Mouse (Mus musculus): ENCODE measurements around the gene Spindoc. TPM values are rescaled to one million over a fixed set of nuclear protein-coding genes. Genes with fewer than 3 reads are reported as not detected.
"Not testable (repeated sequence)": the region's sequence is repeated elsewhere in the genome, so short reads cannot be mapped to it uniquely, and the experiment has no call there.

Gene Spindoc
- polyA plus RNA-seq, 1 experiment from 2014 or later: 29.1 TPM

DNA sequence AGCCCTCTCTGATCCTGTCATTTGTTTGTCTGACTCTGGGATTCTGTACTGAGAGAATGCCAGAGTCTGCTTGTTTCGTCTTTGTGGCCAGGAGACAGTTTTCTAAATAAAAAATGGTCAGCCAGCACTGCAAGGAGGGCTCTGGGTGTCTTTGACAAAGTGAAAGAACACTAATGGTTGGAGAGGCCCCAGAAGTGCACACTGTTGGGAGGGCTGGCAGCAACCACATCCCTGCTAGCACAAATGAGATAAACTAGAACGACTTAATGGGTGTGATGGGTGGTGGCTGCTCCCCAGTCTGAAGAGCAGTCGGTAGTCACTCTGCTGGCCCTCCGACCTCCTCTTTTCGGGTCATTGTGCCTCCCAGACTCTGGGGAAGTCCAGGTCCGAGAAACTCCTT, 36.3 kb upstream of the Spindoc start:
- H3K4me2 ChIP-seq: peak overlapping the region; percentile 88
- peak overlapping the region; percentile 88 for H3K4me3 ChIP-seq
- no peaks in the 10 kb centered on the region for H3K9me3 ChIP-seq
- H3K36me3 ChIP-seq: peaks cover 34% of the 10 kb centered on the region
- ATAC-seq (ENCODE audit: low read depth): no peak
- no peaks in the 10 kb centered on the region for H3K27me3 ChIP-seq
- peak overlapping the region; percentile 100 for H3K9ac ChIP-seq
- H3K4me1 ChIP-seq (replicated peaks): peaks cover 69% of the 10 kb centered on the region
- 28% methylated on average over 6 of the region's 6 CpGs for WGBS
- peak overlapping the region; percentile 99 for H3K27ac ChIP-seq (replicated peaks)

DNA sequence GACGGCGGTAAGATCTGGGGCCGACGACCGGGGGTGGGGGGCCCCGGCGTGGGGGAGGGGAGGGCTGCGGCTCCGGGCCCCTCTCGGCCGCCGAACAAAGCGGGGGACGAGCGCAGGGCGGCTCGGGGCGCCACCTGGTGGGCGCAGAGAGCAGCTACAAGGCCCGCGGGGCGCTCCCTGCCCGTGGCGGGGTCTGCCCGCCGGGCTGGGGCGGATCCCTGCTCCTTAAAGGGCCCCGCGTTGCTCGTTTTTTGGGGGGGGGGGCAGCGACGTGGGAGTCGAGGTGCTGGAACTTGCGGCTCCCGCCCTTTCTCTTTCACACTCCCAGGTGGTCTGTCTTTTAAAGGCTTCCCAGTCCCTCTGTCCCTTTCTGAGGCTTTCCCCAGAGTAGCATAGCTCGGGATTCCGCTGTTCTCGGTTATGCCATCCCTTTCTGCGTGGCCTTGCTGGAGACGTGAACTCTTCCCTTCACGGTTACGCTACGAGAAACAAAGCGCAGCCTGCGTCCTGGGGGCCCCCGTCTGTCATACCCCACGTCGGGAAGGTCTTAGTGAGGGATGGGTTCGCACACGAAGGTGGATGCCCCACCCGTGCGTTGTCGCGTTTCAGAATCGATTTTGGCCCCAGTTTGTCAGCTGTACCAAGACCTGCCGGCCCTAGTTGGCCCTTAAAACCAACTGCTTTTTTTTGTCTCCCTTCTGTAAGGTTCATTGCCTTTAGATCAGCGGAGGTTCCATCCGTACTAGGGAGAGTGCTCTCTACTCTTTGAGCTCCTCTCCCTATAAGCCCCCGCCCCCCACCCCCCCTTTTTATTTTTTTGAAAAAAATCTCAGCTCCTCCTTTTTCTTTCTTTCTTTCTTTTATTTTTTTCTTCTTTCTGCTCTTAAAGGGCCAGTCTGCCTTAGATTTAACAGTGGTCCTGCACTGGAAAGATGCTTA, 35.4 kb upstream of the Spindoc start:
- Histone ChIP-seq H3K27ac (replicated peaks) (peak overlapping the region; percentile 99), H3K4me1 (replicated peaks) (peaks cover 60% of the 10 kb centered on the region), H3K4me3 (peak overlapping the region; percentile 88), H3K27me3 (no peaks in the 10 kb centered on the region), H3K4me2 (peak overlapping the region; percentile 88), H3K9ac (peak overlapping the region; percentile 100), H3K9me3 (no peaks in the 10 kb centered on the region), H3K36me3 (peaks cover 25% of the 10 kb centered on the region)
- peak; percentile 75 for ATAC-seq (ENCODE audit: low read depth)
- under 1% methylated on average over 53 of the region's 59 CpGs for WGBS

DNA sequence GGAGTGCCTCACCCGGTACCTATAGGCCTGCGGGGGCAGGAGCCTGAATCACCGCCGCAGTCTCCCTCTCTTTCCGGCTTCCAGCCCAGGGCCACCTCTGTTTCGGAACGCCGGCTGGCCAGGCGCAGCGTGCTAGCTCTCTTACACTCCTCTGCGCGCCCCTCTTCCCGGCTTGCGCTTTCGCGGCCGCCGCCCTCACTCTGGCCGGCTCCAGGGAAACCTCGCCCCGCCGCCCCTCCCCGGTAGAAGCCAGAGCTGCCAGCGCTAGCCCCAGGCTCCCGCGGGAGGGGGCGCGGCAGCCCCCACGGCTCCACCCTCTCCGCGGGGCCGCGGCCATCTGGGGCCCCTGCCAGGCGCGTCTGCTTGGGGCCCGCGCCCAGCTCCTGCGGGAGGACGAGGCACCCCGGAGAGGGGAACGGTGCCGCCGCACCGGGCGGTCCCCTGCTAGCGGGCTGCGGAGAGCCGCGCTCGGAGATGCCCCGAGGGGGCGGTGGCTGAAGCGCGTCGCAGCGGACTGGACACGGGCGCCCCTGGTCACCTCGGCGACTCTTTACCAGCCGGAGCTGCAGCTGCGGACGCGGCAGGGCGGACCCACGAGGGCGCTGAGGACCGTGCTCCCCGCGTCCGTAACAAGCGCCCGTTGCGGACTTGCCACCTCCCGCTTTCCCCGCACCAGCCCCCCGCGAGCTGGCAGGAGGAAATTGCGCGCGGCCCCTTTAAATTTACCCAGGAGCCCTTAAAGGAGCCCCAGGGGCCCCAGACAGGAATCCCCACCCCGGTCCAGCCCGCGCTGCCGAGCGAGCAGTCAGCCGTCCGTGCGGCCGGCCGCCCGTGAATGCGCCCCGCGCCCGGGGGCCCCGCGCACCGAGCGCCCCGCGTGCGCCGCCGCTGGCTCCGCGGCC, 34.3 kb upstream of the Spindoc start, which contains the start of gene 2700081O15Rik:
Gene 2700081O15Rik (plus strand): TSS at position 792 of the 902 bp plus-strand sequence.
- Histone ChIP-seq H3K9me3 (no peaks in the 10 kb centered on the region), H3K4me3 (peak within 1 kb of the TSS; percentile 88), H3K36me3 (peaks cover 14% of the 10 kb centered on the region; the same call in 1 of the 2 replicates), H3K9ac (peak within 1 kb of the TSS; percentile 100), H3K27ac (replicated peaks) (peak within 1 kb of the TSS; percentile 99), H3K27me3 (no peaks in the 10 kb centered on the region), H3K4me1 (replicated peaks) (peaks cover 49% of the 10 kb centered on the region), H3K4me2 (peak within 1 kb of the TSS; percentile 88)
- ATAC-seq (ENCODE audit: low read depth): peak; percentile 57
- under 1% methylated on average over 100 of the region's 107 CpGs for WGBS

DNA sequence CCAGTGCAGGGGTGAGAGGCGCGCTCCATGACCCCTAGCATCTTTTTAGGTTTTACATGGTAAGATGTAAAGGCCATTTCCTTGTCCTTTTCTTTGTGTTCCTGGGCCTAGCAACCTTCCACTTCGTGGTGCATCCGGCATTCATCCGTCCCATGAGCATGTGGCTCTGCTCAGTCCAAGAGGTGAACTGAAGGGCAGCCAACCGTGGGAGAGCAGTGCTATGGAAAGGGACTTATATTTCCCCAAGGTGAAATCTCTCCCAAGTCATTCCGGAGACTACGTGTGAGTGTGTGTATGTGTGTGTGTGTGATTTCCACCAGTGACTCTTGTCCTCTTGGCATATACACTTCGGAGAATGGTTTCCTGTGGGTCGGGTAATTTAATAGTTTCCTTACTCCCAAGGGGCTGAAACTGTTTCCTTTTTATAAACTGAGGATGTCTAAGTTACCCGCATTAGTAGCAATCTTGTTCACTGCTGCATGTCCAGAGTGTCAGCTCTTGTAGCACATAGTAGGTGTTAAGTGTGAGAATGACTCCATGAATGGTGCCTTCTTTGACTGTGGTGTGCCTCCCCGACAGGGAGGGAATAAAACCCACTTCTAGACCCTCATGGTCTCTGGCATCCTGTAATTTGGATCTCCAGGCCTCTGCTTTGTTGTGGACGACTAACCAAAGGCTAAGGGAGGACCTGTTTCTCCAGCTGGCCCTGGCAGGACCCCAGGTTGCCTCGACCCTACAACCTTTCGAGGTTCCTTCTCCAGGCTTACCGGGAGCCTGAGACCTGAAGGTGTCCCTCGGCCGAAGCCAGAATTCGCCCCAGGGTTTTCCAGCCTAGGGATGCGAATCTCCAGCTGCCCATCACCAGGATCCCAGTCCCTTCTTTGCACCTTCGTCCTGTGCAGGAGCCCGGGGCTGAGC, 33.4 kb upstream of the Spindoc start:
- 0 out of 2 replicates have a peak, but pooled peaks cover 5% of the 10 kb centered on the region for H3K36me3 ChIP-seq
- H3K27me3 ChIP-seq: no peaks in the 10 kb centered on the region
- no peaks in the 10 kb centered on the region for H3K9me3 ChIP-seq
- peaks cover 40% of the 10 kb centered on the region for H3K4me1 ChIP-seq (replicated peaks)
- peak overlapping the region; percentile 88 for H3K4me3 ChIP-seq
- H3K4me2 ChIP-seq: peak overlapping the region; percentile 88
- H3K27ac ChIP-seq (replicated peaks): peak overlapping the region; percentile 99
- 23% methylated on average over 22 of the region's 22 CpGs for WGBS
- ATAC-seq (ENCODE audit: low read depth): no peak
- H3K9ac ChIP-seq: peak overlapping the region; percentile 100

DNA sequence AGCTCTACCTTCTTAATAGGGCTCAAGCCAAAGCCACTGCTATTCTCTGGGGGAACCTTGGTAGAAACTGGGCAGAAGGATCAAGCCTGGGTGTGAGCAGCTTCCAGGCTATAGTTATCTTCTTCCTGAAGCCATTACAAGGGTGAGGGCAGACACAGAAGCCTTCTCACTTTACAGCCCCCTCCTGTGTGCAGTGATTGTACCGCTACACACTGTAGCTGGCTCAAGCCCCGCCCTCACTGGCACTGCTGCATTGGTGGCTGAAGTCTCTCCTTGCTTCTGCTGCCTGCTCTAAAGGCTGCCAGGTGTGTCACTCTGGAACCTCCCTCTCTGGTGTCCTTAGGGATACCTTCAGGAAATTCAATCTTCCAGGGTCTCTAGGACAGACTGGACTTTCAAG, 29.6 kb upstream of the Spindoc start:
- Histone ChIP-seq H3K4me2 (no peak overlapping the region), H3K36me3 (no peaks in the 10 kb centered on the region), H3K4me1 (replicated peaks) (peaks cover 14% of the 10 kb centered on the region), H3K4me3 (no peak overlapping the region), H3K9ac (no peak overlapping the region), H3K9me3 (peaks cover 4% of the 10 kb centered on the region; the same call in 1 of the 2 replicates), H3K27ac (replicated peaks) (no peak overlapping the region), H3K27me3 (no peaks in the 10 kb centered on the region)
- ATAC-seq (ENCODE audit: low read depth): no peak
- 55% methylated on average over 2 of the region's 2 CpGs for WGBS

DNA sequence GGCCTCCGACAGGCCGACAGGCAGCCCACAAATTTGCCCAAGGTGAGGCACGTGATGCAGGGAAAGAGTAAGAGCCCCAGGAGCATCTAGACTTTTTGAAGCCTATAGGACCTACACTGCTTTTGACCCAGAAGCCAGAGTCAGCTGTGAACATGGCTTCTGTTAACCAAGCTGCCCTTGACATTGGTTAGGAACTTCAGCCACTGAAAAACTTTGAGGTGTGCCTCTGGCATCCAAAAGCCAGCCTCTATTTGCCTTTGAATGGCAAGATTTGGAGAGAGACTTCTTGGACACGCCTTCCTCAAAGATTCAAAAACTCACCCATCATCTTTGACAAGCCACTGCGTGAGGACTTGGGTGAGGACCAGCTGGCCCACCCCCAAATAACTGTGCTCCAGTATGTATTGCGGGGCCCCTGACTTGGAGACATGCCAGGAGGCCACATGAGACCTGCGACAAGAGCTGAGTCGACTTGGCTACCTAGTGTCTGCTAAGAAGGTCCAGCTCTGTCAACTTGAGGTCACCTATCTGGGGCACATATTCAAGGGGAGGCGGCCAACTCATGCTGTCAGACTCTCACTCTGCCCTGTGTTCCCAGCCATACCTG, 21.9 kb upstream of the Spindoc start:
- no peak overlapping the region for H3K27ac ChIP-seq (replicated peaks)
- H3K27me3 ChIP-seq: 0 out of 2 replicates have a peak, but pooled peaks cover 4% of the 10 kb centered on the region
- peaks cover 4% of the 10 kb centered on the region; the same call in 1 of the 2 replicates for H3K9me3 ChIP-seq
- no peaks in the 10 kb centered on the region for H3K4me1 ChIP-seq (replicated peaks)
- ATAC-seq (ENCODE audit: low read depth): no peak
- 80% methylated on average over 9 of the region's 9 CpGs for whole genome bisulfite sequencing
- H3K9ac ChIP-seq: no peak overlapping the region
- no peak overlapping the region for H3K4me3 ChIP-seq
- no peaks in the 10 kb centered on the region for H3K36me3 ChIP-seq
- no peak overlapping the region for H3K4me2 ChIP-seq

DNA sequence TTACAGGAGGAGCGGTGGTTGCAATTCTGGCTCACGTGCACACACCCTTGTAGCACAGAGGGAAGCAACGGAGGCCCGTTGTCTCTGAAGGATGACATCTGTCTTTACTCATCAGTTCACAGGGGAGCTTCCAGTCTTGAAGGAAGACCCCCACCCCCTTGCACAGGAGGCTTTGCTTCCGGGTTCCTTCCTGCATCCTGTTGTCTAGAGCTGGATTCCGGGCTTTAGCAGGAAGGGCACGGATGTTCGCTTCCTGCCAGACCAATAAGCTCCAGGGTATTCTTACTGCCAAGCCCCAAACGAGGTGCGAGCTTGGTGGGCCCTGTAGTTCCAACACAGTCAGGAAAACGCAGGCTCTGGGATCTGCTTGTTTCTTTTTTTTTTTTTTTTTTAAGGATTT, 17.8 kb upstream of the Spindoc start:
- no peak overlapping the region for H3K4me2 ChIP-seq
- WGBS: 80% methylated on average over 11 of the region's 11 CpGs
- no peak for ATAC-seq (ENCODE audit: low read depth)

DNA sequence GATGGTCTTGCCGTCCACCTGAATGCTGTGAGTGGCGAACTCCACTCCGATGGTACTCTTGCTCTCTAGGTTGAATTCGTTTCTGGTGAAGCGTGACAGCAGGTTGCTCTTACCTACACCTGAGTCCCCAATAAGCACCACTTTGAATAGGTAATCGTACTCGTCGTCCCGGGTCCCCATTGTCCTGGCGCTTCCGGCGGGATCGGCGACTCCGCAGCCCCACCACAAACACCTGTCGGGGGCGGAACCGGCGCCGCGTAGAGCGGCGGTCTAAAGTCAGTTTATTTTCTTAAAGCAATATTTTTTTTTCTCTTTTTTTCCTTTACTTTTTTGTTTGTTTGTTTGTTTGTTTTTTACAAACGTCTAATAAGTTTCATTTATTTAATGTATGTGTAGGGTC, 16.1 kb upstream of the Spindoc start:
- 33% methylated on average over 24 of the region's 24 CpGs for WGBS

More for the DNA sequence above, 17.8 kb upstream of the Spindoc start:
- no peak overlapping the region for H3K27ac ChIP-seq (replicated peaks)
- peaks cover 4% of the 10 kb centered on the region for H3K4me1 ChIP-seq (replicated peaks)
- no peaks in the 10 kb centered on the region for H3K36me3 ChIP-seq
- H3K27me3 ChIP-seq: peaks cover 12% of the 10 kb centered on the region
- H3K9ac ChIP-seq: no peak overlapping the region
- no peaks in the 10 kb centered on the region for H3K9me3 ChIP-seq
- no peak overlapping the region for H3K4me3 ChIP-seq

DNA sequence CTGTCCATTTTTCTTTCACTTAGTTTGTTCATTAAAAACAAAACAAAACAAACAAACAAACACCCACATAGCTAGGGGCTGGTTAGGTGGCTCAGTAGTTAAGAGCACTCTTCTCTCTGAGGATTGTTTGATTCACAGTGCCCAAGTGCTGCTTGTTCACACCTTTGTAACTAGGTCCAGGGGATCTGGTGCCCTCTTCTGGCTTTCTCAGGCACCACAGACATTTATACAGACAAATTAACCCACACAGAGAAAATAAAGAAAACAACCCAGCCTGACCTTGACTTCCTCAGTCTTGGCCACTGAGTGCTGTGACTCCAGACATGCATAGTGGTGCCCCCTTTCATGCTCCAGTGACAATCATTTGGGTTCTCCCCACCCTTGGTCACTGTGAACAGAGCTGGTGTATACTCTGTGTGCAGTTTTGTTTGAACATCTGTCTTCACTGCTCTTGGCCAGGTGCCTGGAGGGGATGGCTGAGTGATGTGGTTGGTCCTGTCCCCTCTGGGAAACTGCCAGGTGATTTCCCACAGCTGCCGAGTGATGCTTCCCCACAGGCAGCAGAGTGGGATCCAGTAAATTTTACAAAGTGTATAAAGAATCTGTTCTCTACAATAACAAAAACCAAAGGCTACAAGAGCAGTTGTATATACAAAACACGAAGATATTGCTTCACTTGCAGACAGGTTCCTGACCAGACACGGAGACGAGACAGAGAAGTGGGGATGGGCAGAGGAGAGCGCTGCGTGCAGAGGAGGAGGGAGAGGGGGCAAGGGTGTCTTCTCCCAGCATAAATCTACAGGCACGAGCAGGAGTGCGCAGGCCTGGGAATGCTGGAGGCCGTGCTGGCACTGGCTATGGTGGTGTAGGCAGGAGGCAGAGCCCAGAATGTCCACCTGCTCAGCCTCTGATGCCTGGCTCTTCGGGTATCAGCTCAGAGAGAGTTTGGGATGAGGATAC, 14.4 kb upstream of the Spindoc start:
- H3K27me3 ChIP-seq: peaks cover 12% of the 10 kb centered on the region
- H3K9ac ChIP-seq; H3K4me2 ChIP-seq; H3K4me3 ChIP-seq; H3K27ac ChIP-seq (replicated peaks); H3K4me1 ChIP-seq (replicated peaks); H3K9me3 ChIP-seq; H3K36me3 ChIP-seq: not testable (repeated sequence)
- peak; percentile 46 for ATAC-seq (ENCODE audit: low read depth)
- WGBS: 54% methylated on average over 8 of the region's 10 CpGs

More for the DNA sequence above, 16.1 kb upstream of the Spindoc start:
- not testable (repeated sequence) for H3K4me2 ChIP-seq; ATAC-seq (ENCODE audit: low read depth); H3K36me3 ChIP-seq; H3K4me1 ChIP-seq (replicated peaks); H3K9me3 ChIP-seq; H3K9ac ChIP-seq; H3K27ac ChIP-seq (replicated peaks); H3K4me3 ChIP-seq
- peaks cover 12% of the 10 kb centered on the region for H3K27me3 ChIP-seq

DNA sequence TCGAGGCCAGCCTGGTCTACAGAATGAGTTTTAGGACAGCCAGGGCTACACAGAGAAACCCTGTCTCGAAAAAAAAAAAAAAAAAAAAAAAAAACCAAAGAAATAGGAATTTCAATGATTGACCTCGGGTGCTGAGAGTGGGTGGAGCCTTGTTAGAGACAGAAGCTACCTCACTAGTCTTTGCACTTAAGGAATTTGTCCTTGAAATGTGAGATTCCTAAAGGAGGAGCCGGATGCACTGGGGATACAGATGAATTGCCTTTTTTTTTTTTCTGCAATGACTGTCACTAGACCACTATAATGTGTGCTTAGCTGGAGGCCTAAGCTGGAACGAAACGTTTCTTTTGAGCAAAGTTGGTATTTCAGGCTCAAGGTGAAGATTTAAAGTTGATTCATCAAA, 5.7 kb upstream of the Spindoc start:
- WGBS: 88% methylated on average over 6 of the region's 6 CpGs
- ATAC-seq (ENCODE audit: low read depth): no peak
- H3K4me3 ChIP-seq: no peak overlapping the region
- no peaks in the 10 kb centered on the region for H3K27me3 ChIP-seq
- no peaks in the 10 kb centered on the region for H3K36me3 ChIP-seq
- H3K4me1 ChIP-seq (replicated peaks): peaks cover 14% of the 10 kb centered on the region
- H3K9me3 ChIP-seq: no peaks in the 10 kb centered on the region
- H3K9ac ChIP-seq: no peak overlapping the region
- no peak overlapping the region for H3K4me2 ChIP-seq
- H3K27ac ChIP-seq (replicated peaks): no peak overlapping the region
